Mouse (Mus musculus): ENCODE data around the gene Mllt1. TPM values are rescaled to one million over a fixed set of nuclear protein-coding genes. Genes with fewer than 3 reads are reported as not detected.

Mllt1 gene
- polyA plus RNA-seq, 1 experiment from 2014 or later = 40.2 TPM

GRCm38 (mm10) chr17:56963646-56964045 is 28.4 kb upstream of the Mllt1 start:
- WGBS = 76% methylated on average over 6 of the region's 6 CpGs
- no peak overlapping the region for H3K9ac ChIP-seq
- H3K27ac ChIP-seq = no peak overlapping the region
- H3K4me1 ChIP-seq (replicated peaks) = no peaks in the 10 kb centered on the region
- H3K27me3 ChIP-seq (replicated peaks) = no peaks in the 10 kb centered on the region
- peak; percentile 41; the same call in 1 of the 2 replicates for ATAC-seq
- no peak overlapping the region for H3K4me2 ChIP-seq (replicated peaks)
- H3K36me3 ChIP-seq = no peaks in the 10 kb centered on the region
- H3K9me3 ChIP-seq = no peaks in the 10 kb centered on the region
- no peak overlapping the region for H3K4me3 ChIP-seq (replicated peaks)

- WGBS = 77% methylated on average over 5 of the region's 5 CpGs
- Histone ChIP-seq H3K36me3 (no peaks in the 10 kb centered on the region), H3K4me3 (replicated peaks) (no peak overlapping the region), H3K4me2 (replicated peaks) (no peak overlapping the region), H3K4me1 (replicated peaks) (peaks cover 4% of the 10 kb centered on the region; the same call in 1 of the 2 replicates), H3K27me3 (replicated peaks) (no peaks in the 10 kb centered on the region), H3K9me3 (no peaks in the 10 kb centered on the region), H3K27ac (no peak overlapping the region), H3K9ac (no peak overlapping the region)
- no peak for ATAC-seq
These were observed 27.6 kb upstream of the Mllt1 start for GRCm38 (mm10) chr17:56962642-56963405.

- ATAC-seq = no peak
- no peak overlapping the region for H3K9ac ChIP-seq
- WGBS = 91% methylated on average over 4 of the region's 4 CpGs
- H3K36me3 ChIP-seq = no peaks in the 10 kb centered on the region
- H3K27me3 ChIP-seq (replicated peaks) = no peaks in the 10 kb centered on the region
- no peak overlapping the region for H3K4me2 ChIP-seq (replicated peaks)
- H3K9me3 ChIP-seq = no peaks in the 10 kb centered on the region
- no peak overlapping the region for H3K27ac ChIP-seq
- H3K4me3 ChIP-seq (replicated peaks) = no peak overlapping the region
- H3K4me1 ChIP-seq (replicated peaks) = peaks cover 4% of the 10 kb centered on the region; the same call in 1 of the 2 replicates
These were observed 26.7 kb upstream of the Mllt1 start for GRCm38 (mm10) chr17:56961880-56962279.

GRCm38 (mm10) chr17:56958667-56959066 is 23.5 kb upstream of the Mllt1 start:
- ATAC-seq = no peak
- WGBS = 82% methylated on average over 4 of the region's 4 CpGs
- Histone ChIP-seq H3K9me3 (no peaks in the 10 kb centered on the region), H3K27me3 (replicated peaks) (no peaks in the 10 kb centered on the region), H3K4me3 (replicated peaks) (no peak overlapping the region), H3K9ac (no peak overlapping the region), H3K4me2 (replicated peaks) (no peak overlapping the region), H3K27ac (no peak overlapping the region), H3K36me3 (no peaks in the 10 kb centered on the region), H3K4me1 (replicated peaks) (peaks cover 4% of the 10 kb centered on the region; the same call in 1 of the 2 replicates)

GRCm38 (mm10) chr17:56957763-56958429 is 22.7 kb upstream of the Mllt1 start:
- Histone ChIP-seq H3K4me2 (replicated peaks) (no peak overlapping the region; the same call in 1 of the 2 replicates), H3K4me3 (replicated peaks) (no peak overlapping the region), H3K27ac (no peak overlapping the region), H3K27me3 (replicated peaks) (no peaks in the 10 kb centered on the region), H3K9ac (no peak overlapping the region), H3K9me3 (no peaks in the 10 kb centered on the region), H3K4me1 (replicated peaks) (peaks cover 4% of the 10 kb centered on the region; the same call in 1 of the 2 replicates), H3K36me3 (no peaks in the 10 kb centered on the region)
- 26% methylated on average over 11 of the region's 11 CpGs for WGBS
- peak; percentile 90 for ATAC-seq

GRCm38 (mm10) chr17:56954871-56955270 is 19.7 kb upstream of the Mllt1 start:
- no peak for ATAC-seq
- 84% methylated on average over 7 of the region's 7 CpGs for WGBS
- H3K4me3 ChIP-seq (replicated peaks) = no peak overlapping the region
- no peaks in the 10 kb centered on the region for H3K36me3 ChIP-seq
- no peak overlapping the region for H3K9ac ChIP-seq
- H3K27ac ChIP-seq = no peak overlapping the region
- no peaks in the 10 kb centered on the region for H3K27me3 ChIP-seq (replicated peaks)
- no peak overlapping the region for H3K4me2 ChIP-seq (replicated peaks)
- no peaks in the 10 kb centered on the region for H3K9me3 ChIP-seq
- H3K4me1 ChIP-seq (replicated peaks) = peaks cover 4% of the 10 kb centered on the region; the same call in 1 of the 2 replicates

GRCm38 (mm10) chr17:56952639-56953038 is 17.4 kb upstream of the Mllt1 start:
- Histone ChIP-seq H3K4me3 (replicated peaks) (no peak overlapping the region), H3K36me3 (no peaks in the 10 kb centered on the region), H3K4me1 (replicated peaks) (no peaks in the 10 kb centered on the region), H3K9ac (no peak overlapping the region), H3K9me3 (no peaks in the 10 kb centered on the region), H3K27me3 (replicated peaks) (no peaks in the 10 kb centered on the region), H3K4me2 (replicated peaks) (no peak overlapping the region), H3K27ac (no peak overlapping the region)
- 60% methylated on average over 1 of the region's 1 CpGs for WGBS
- ATAC-seq = peak; percentile 90

GRCm38 (mm10) chr17:56950915-56951314 is 15.7 kb upstream of the Mllt1 start:
- 14% methylated on average over 3 of the region's 3 CpGs for WGBS

GRCm38 (mm10) chr17:56938751-56939150 is 3.5 kb upstream of the Mllt1 start:
- Histone ChIP-seq H3K27ac (no peak overlapping the region), H3K9ac (no peak overlapping the region), H3K4me2 (replicated peaks) (no peak overlapping the region), H3K36me3 (no peaks in the 10 kb centered on the region), H3K4me3 (replicated peaks) (no peak overlapping the region), H3K9me3 (no peaks in the 10 kb centered on the region), H3K4me1 (replicated peaks) (peaks cover 13% of the 10 kb centered on the region), H3K27me3 (replicated peaks) (no peaks in the 10 kb centered on the region)
- WGBS = 83% methylated on average over 4 of the region's 4 CpGs
- ATAC-seq = no peak

More at GRCm38 (mm10) chr17:56950915-56951314, 15.7 kb upstream of the Mllt1 start:
- Histone ChIP-seq H3K27ac (no peak overlapping the region), H3K4me1 (replicated peaks) (no peaks in the 10 kb centered on the region), H3K27me3 (replicated peaks) (no peaks in the 10 kb centered on the region), H3K9me3 (no peaks in the 10 kb centered on the region), H3K4me2 (replicated peaks) (no peak overlapping the region), H3K4me3 (replicated peaks) (no peak overlapping the region), H3K36me3 (no peaks in the 10 kb centered on the region), H3K9ac (no peak overlapping the region)
- no peak for ATAC-seq

GRCm38 (mm10) chr17:56936731-56937130 is 1.5 kb upstream of the Mllt1 start:
- no peak for ATAC-seq
- H3K27ac ChIP-seq = no peak overlapping the region
- no peak overlapping the region for H3K9ac ChIP-seq
- no peaks in the 10 kb centered on the region for H3K9me3 ChIP-seq
- H3K27me3 ChIP-seq (replicated peaks) = no peaks in the 10 kb centered on the region
- H3K4me2 ChIP-seq (replicated peaks) = no peak overlapping the region
- peaks cover 21% of the 10 kb centered on the region for H3K4me1 ChIP-seq (replicated peaks)
- H3K36me3 ChIP-seq = no peaks in the 10 kb centered on the region
- no peak overlapping the region for H3K4me3 ChIP-seq (replicated peaks)
- 92% methylated on average over 7 of the region's 7 CpGs for WGBS

- Histone ChIP-seq H3K4me2 (replicated peaks) (peak overlapping the region; percentile 90), H3K27me3 (replicated peaks) (no peaks in the 10 kb centered on the region), H3K9ac (peak overlapping the region; percentile 95), H3K4me1 (replicated peaks) (peaks cover 21% of the 10 kb centered on the region), H3K36me3 (no peaks in the 10 kb centered on the region), H3K9me3 (no peaks in the 10 kb centered on the region), H3K4me3 (replicated peaks) (peak overlapping the region; percentile 94), H3K27ac (peak overlapping the region; percentile 80)
- peak; percentile 75 for ATAC-seq
- under 1% methylated on average over 45 of the region's 45 CpGs for WGBS
These were observed 477 bp downstream of the Mllt1 start for GRCm38 (mm10) chr17:56934545-56935330.

GRCm38 (mm10) chr17:56933395-56933794 is 1.8 kb downstream of the Mllt1 start:
- H3K4me2 ChIP-seq (replicated peaks) = peak overlapping the region; percentile 90; the same call in 1 of the 2 replicates
- no peak for ATAC-seq
- 95% methylated on average over 2 of the region's 2 CpGs for WGBS

More at GRCm38 (mm10) chr17:56933395-56933794, 1.8 kb downstream of the Mllt1 start:
- no peak overlapping the region for H3K27ac ChIP-seq
- no peak overlapping the region; the same call in 1 of the 2 replicates for H3K9ac ChIP-seq
- no peaks in the 10 kb centered on the region for H3K36me3 ChIP-seq
- H3K4me3 ChIP-seq (replicated peaks) = no peak overlapping the region
- H3K4me1 ChIP-seq (replicated peaks) = peaks cover 21% of the 10 kb centered on the region
- H3K27me3 ChIP-seq (replicated peaks) = no peaks in the 10 kb centered on the region
- no peaks in the 10 kb centered on the region for H3K9me3 ChIP-seq
